Mouse (Mus musculus): ENCODE data around the gene Galk2.

Gene Galk2

GRCm38 (mm10) chr2:125895099-125895498 lies 36.2 kb downstream of the Galk2 start:
- intact Hi-C loops (cut with DNase I): loop anchor here (2.0 to 10.0 kb wide), 2 partner anchors 136 to 530 kb away; no protein-coding TSS in a partner anchor

GRCm38 (mm10) chr2:125896355-125896754 lies 37.4 kb downstream of the Galk2 start:
- intact Hi-C loops (cut with DNase I): loop anchor here (10.0 kb wide), 1 partner anchor 528 kb away; no protein-coding TSS in a partner anchor

GRCm38 (mm10) chr2:125900797-125901410 lies 42.0 kb downstream of the Galk2 start:
- intact Hi-C loops (cut with DNase I): no loop called here

- intact Hi-C loops (cut with DNase I): no loop called here
Observed at GRCm38 (mm10) chr2:125901426-125901825, 42.5 kb downstream of the Galk2 start.

GRCm38 (mm10) chr2:125906407-125907066 lies 47.6 kb downstream of the Galk2 start:
- intact Hi-C loops (cut with DNase I): no loop called here

- intact Hi-C loops (cut with DNase I): no loop called here
Observed at GRCm38 (mm10) chr2:125907580-125908255, 48.8 kb downstream of the Galk2 start.

- intact Hi-C loops (cut with DNase I): no loop called here
Observed at GRCm38 (mm10) chr2:125914167-125914566, 55.3 kb downstream of the Galk2 start.

- intact Hi-C loops (cut with DNase I): no loop called here
Observed at GRCm38 (mm10) chr2:125914713-125915112, 55.8 kb downstream of the Galk2 start.

GRCm38 (mm10) chr2:125916652-125917296 lies 57.9 kb downstream of the Galk2 start:
- intact Hi-C loops (cut with DNase I): no loop called here

GRCm38 (mm10) chr2:125917297-125917679 lies 58.4 kb downstream of the Galk2 start:
- intact Hi-C loops (cut with DNase I): no loop called here

GRCm38 (mm10) chr2:125921273-125921672 lies 62.4 kb downstream of the Galk2 start:
- intact Hi-C loops (cut with DNase I): no loop called here

- intact Hi-C loops (cut with DNase I): no loop called here
Observed at GRCm38 (mm10) chr2:125922149-125922548, 63.2 kb downstream of the Galk2 start.

- intact Hi-C loops (cut with DNase I): no loop called here
Observed at GRCm38 (mm10) chr2:125922877-125923276, 64.0 kb downstream of the Galk2 start.

GRCm38 (mm10) chr2:125923346-125923745 lies 64.4 kb downstream of the Galk2 start:
- intact Hi-C loops (cut with DNase I): no loop called here

GRCm38 (mm10) chr2:125924554-125924953 lies 65.6 kb downstream of the Galk2 start:
- intact Hi-C loops (cut with DNase I): no loop called here

- intact Hi-C loops (cut with DNase I): no loop called here
Observed at GRCm38 (mm10) chr2:125925081-125925480, 66.2 kb downstream of the Galk2 start.

GRCm38 (mm10) chr2:125929396-125929795 lies 70.5 kb downstream of the Galk2 start:
- intact Hi-C loops (cut with DNase I): no loop called here

- intact Hi-C loops (cut with DNase I): no loop called here
Observed at GRCm38 (mm10) chr2:125929872-125930271, 71.0 kb downstream of the Galk2 start.

GRCm38 (mm10) chr2:125931193-125931592 lies 72.3 kb downstream of the Galk2 start:
- intact Hi-C loops (cut with DNase I): no loop called here

GRCm38 (mm10) chr2:125932734-125933133 lies 73.8 kb downstream of the Galk2 start:
- intact Hi-C loops (cut with DNase I): no loop called here

- intact Hi-C loops (cut with DNase I): no loop called here
Observed at GRCm38 (mm10) chr2:125933977-125934376, 75.1 kb downstream of the Galk2 start.

- intact Hi-C loops (cut with DNase I): no loop called here
Observed at GRCm38 (mm10) chr2:125936396-125936795, 77.5 kb downstream of the Galk2 start.

Data from adrenal gland (tissue).